Mouse (Mus musculus) spleen, postnatal 4 days (tissue): ENCODE measurements around the gene Nup93.

ENCODE experiments used
- DNase-seq, 2 experiments: peaks; one replicate each; pipeline ENCODE4 v3.0.0; 2022; ENCODE audit warnings: low spot score in 2 of 2

Gene Nup93

DNA sequence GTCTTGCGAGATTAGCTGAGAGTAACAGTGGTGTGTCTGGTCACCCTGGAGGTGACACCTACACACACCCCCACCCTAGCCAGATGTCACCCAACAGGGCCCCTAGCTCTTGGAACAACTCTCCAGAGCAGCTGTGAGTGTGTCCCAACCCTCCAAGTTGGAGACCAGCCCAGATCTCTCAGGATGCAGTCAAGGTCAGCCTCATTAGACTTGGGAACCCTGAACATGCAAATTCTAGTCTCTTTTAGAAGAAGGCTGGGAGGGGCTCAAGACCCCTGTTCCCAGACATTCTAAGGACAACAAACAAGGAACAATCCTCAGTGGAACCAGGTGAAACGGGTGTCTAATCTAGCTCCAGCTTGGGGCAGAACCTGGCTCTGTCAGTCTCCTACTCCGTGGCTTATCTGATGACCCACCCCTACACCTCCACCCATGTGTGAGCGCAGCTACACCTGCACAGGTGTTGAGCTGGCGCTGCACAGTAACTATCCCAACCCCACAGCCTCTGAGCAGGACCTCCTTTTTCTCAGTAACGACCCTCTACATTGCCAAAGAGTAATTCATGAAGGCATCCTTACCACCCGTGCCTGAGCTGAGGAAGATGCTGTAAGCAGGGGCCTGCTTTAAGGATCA is 148.4 kb downstream of the Nup93 start:
- no peak for DNase-seq

GRCm38 (mm10) chr8:94363288-94363688 is 148.9 kb downstream of the Nup93 start:
- peak; percentile 78 to 82 for DNase-seq

GRCm38 (mm10) chr8:94363906-94364305 is 149.5 kb downstream of the Nup93 start:
- DNase-seq, result no peak

DNA sequence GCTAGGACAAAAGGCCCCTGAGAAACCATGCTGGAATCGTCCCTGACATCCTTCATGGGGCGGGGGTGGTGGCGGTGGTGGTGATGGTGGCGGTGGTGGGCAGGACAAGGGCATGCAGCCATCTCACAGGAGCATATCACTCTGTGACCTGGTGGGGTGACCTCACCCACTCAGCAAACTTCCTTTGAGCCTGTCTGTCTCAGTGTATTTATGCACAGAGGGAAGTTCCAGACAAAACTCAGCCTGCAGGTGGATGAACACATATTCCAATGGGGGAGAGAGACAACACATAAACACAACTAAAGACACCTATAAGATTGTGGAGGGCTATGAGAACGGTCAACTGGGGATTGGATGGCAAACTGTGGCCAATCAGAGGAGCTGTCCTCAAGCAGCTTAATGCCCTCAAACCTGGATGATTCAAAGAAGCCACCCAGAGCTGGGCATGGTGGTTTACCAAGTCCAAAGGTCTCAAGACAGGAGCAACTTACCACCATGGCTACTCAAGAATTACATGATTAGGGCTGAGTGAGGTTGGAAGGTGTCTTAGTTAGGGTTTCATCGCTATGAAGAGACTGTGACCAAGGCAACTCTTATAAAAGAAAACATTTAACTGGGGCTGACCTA is 150.4 kb downstream of the Nup93 start:
- DNase-seq, result no peak

DNA sequence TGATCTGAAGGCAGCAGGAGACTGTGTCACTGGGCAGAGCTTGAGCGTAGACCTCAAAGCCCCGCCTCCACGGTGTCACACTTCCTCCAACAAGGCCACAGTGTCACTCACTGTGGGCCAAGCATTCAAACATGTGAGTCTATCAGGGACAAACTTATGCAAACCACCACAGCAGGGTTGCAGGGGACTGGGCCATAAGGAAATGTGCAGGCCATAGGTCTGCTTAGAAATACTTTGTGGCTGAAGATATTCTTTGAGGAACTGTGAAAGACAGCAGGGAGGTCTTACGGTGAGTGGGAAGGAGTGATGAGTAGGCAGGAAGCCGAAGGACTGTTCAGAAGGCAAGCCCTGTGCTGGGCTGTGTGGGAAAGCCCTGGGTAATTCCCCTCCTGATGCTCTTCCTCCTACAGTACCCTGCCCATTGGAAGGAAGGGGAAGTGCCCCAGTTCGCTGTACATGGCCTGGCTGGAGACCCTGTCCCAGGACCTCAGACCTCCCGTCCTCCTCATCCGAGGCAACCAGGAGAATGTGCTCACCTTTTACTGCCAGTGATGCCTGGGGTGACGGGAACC is 151.1 kb downstream of the Nup93 start:
- peak; percentile 71 to 82 for DNase-seq
